Mouse (Mus musculus) adipose tissue, adult 10 weeks (tissue): ENCODE results near the gene Mmp17. TPM values are rescaled to one million over a fixed set of nuclear protein-coding genes. Genes with fewer than 3 reads are reported as not detected.

Source experiments
- polyA plus RNA-seq: library from polyadenylated mRNA; stranded (reverse); fragments of 350-450 nt; fragmentation: Illumina TruSeq; extraction: RNeasy Lipid Tissue Mini Kit (QIAGEN cat#74804); gene quantifications from one replicate; pipeline ENCODE4 v1.2.3, GENCODE M21; 2014; ENCODE audit warnings: low read depth, low replicate concordance

Gene Mmp17
- polyA plus RNA-seq = 1.7 TPM

DNA sequence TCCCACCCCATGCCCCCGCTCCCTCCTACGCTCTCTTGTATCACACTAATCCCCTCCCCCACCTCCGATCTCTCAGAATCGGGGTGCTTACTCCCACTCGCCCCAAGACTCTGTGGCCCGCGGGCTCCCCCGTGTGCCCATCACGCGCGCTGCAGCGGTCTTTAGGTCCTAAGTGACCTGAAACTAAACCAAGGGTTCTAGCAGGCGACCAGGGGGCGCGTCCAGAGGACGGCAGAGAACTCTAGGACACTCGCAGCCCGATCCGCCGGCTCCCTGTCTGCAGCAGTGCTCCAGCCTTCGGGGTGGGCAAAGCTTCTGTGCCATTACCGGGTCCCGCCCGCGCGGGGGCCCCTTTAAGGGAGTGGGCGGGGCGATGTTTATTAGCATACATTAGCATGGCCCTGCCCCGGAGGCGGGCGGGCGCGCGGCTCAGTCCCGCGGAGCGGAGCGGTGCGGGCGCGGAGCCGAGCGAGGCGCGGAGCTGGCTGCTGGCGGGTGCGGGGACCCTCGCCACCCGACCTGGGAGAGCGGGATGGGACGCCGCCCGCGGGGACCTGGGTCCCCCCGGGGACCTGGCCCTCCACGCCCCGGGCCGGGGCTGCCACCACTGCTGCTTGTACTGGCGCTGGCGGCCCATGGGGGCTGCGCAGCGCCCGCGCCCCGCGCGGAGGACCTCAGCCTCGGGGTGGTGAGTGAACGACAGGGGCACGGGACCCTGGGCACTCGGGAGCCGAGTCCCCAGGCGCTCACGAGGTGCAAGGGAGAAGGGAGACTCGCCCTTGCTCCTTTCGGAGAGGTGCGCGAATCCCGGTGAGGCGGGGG, at the start of gene Mmp17:
Gene Mmp17 (plus strand): TSS at position 409 of the 822 bp plus-strand sequence.

Other genes starting within 250 kb of the Mmp17 start
- 50.2 TPM for gene Sfswap, start 82.9 kb upstream of the Mmp17 start, polyA plus RNA-seq
- 2.3 TPM for gene Zfp11, start 85.9 kb downstream of the Mmp17 start, polyA plus RNA-seq
- not detected for gene Sept14, start 124.3 kb downstream of the Mmp17 start, polyA plus RNA-seq
- gene Mrps17, start 131.3 kb downstream of the Mmp17 start, polyA plus RNA-seq = 69.8 TPM
- gene Nipsnap2, start 140.9 kb downstream of the Mmp17 start, polyA plus RNA-seq = 60.8 TPM
- gene Psph, start 203.3 kb downstream of the Mmp17 start, polyA plus RNA-seq = 37.1 TPM